Mouse (Mus musculus) bone marrow macrophage, adult 2 months (primary cell): ENCODE results near the gene Fut11.

ENCODE experiments used
- CTCF ChIP-seq: IDR thresholded peaks from 2 replicates; pipeline ENCODE4 v1.5.1; 2012; ENCODE audit warnings: low read depth, mild to moderate bottlenecking, low read length, moderate library complexity
- POLR2A ChIP-seq: IDR thresholded peaks from 2 replicates; pipeline ENCODE4 v1.6.1; 2012; ENCODE audit warnings: mild to moderate bottlenecking, low read depth, low read length, borderline replicate concordance

DNA sequence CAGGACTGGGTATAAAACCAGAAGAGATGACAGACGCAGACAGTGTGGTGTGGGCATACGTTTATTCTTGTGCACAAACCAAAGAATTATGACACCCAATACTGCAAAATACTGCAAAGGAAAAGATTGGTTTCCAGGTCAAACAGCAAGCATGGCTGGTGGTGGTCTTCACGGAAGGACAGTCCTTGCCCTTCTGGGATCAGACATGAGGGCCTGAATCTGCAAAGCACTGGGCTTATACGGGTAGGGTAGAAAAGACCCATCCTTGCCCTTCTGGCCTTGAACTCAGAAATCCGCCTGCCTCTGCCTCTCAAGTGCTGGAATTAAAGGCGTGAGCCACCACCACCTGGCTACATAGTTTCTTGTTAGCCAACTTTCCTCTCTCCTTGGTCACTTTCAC is 35.9 kb upstream of the Fut11 start:
- TF ChIP-seq POLR2A (no peak), CTCF (no peak)
